ENCODE assay signal across 13 mouse cellular contexts in genomic region chr9:24943830-24944229, GRCm38 (mm10).
DNase-seq lines count a peak whose midpoint lies in the region; ATAC-seq and TF ChIP-seq lines count a peak whose summit lies in the region.
"Had no signal": no experiment of that assay in that cellular context is flagged by ENCODE, and none has a peak within 500 bp of the region (broad histone marks: within the 10 kb centered on the region; RNA-seq: fewer than 3 reads in every experiment).

No protein-coding gene starts in this region.

- no peaks in the 10 kb centered on the region for H3K9me3 ChIP-seq in heart, embryonic 12.5 days (replicated peaks)
- no peaks in the 10 kb centered on the region for H3K9me3 ChIP-seq in embryonic facial prominence, embryonic 14.5 days (ENCODE audit: control insufficient read depth, low read length)
- no peaks in the 10 kb centered on the region for H3K9me3 ChIP-seq in limb, embryonic 14.5 days (ENCODE audit: control insufficient read depth, low read length)

- no peak overlapping the region for H3K4me3 ChIP-seq in heart, embryonic 12.5 days
- H3K4me3 ChIP-seq in C2C12 (ENCODE audit: insufficient read depth, poor library complexity, severe bottlenecking): no peak overlapping the region
- H3K4me3 ChIP-seq in embryonic facial prominence, embryonic 14.5 days (ENCODE audit: low read depth, low read length): no peak overlapping the region
- H3K4me3 ChIP-seq in limb, embryonic 14.5 days (replicated peaks; ENCODE audit: low read length): no peak overlapping the region

- peak overlapping the region; percentile 48 for H3K4me2 ChIP-seq in heart, embryonic 12.5 days
- H3K4me2 ChIP-seq in embryonic facial prominence, embryonic 14.5 days (ENCODE audit: low read depth, low read length): no peak overlapping the region
- no peak overlapping the region for H3K4me2 ChIP-seq in limb, embryonic 14.5 days (replicated peaks; ENCODE audit: low read depth, low read length, severe bottlenecking)

- TF ChIP-seq CTCF in C2C12 (IDR thresholded peaks at IDR 0.05; ENCODE audit: control insufficient read depth, insufficient read depth, insufficient read length): no peak

- no peaks in the 10 kb centered on the region for H3K79me2 ChIP-seq in C2C12 (ENCODE audit: control insufficient read depth, insufficient read depth)

- 8% methylated on average over 6 of the region's 6 CpGs for WGBS in heart, embryonic 12.5 days
- WGBS in embryonic facial prominence, embryonic 14.5 days: 31% methylated on average over 6 of the region's 6 CpGs
- 28% methylated on average over 6 of the region's 6 CpGs for WGBS in limb, embryonic 14.5 days

- H3K27ac ChIP-seq in heart, embryonic 12.5 days (ENCODE audit: poor library complexity, severe bottlenecking): peak overlapping the region; percentile 79
- no peak overlapping the region for H3K27ac ChIP-seq in embryonic facial prominence, embryonic 14.5 days (replicated peaks; ENCODE audit: low read depth, low read length)
- H3K27ac ChIP-seq in limb, embryonic 14.5 days (replicated peaks; ENCODE audit: low read depth, low read length): no peak overlapping the region

- no peaks in the 10 kb centered on the region for H3K36me3 ChIP-seq in heart, embryonic 12.5 days
- H3K36me3 ChIP-seq in C2C12 (ENCODE audit: control insufficient read depth, insufficient read depth): no peaks in the 10 kb centered on the region
- H3K36me3 ChIP-seq in embryonic facial prominence, embryonic 14.5 days (ENCODE audit: control insufficient read depth, insufficient read depth, low read length): no peaks in the 10 kb centered on the region
- H3K36me3 ChIP-seq in limb, embryonic 14.5 days (ENCODE audit: control insufficient read depth, insufficient read depth, low read length): no peaks in the 10 kb centered on the region

- no peak overlapping the region for H3ac ChIP-seq in C2C12 (ENCODE audit: control insufficient read depth, insufficient read length, low read depth)

- H3K4me1 ChIP-seq in heart, embryonic 12.5 days (replicated peaks): peaks cover 25% of the 10 kb centered on the region
- H3K4me1 ChIP-seq in embryonic facial prominence, embryonic 14.5 days (ENCODE audit: control insufficient read depth, insufficient read depth, low read length): no peaks in the 10 kb centered on the region
- no peaks in the 10 kb centered on the region for H3K4me1 ChIP-seq in limb, embryonic 14.5 days (ENCODE audit: control insufficient read depth, insufficient read depth, low read length)

- DNase-seq in heart, postnatal 36 days: no peak
- DNase-seq in embryonic facial prominence, embryonic 14.5 days (ENCODE audit: low spot score): peak; percentile 41
- DNase-seq in limb, embryonic 14.5 days (ENCODE audit: low spot score): peak; percentile 8
- no peak for DNase-seq in adrenal gland, adult 8-10 months
- no peak for DNase-seq in frontal cortex, postnatal 10 days (ENCODE audit: low spot score in 2 of 2)
- DNase-seq: adrenal gland, adult 2 months; cerebellum, postnatal 10 days; layer of hippocampus, adult 9-11 months had no signal

- TF ChIP-seq POLR2A in limb, embryonic 14.5 days (IDR thresholded peaks at IDR 0.05; ENCODE audit: borderline replicate concordance, extremely low read depth, insufficient read depth, insufficient read length): no peak

- H3K27me3 ChIP-seq in heart, embryonic 12.5 days (replicated peaks): no peaks in the 10 kb centered on the region
- H3K27me3 ChIP-seq in C2C12 (ENCODE audit: control insufficient read depth, insufficient read depth, insufficient read length): no peaks in the 10 kb centered on the region
- H3K27me3 ChIP-seq in embryonic facial prominence, embryonic 14.5 days (replicated peaks; ENCODE audit: control insufficient read depth, insufficient read depth, low read length): no peaks in the 10 kb centered on the region
- H3K27me3 ChIP-seq in limb, embryonic 14.5 days (ENCODE audit: control insufficient read depth, insufficient read depth, low read length): no peaks in the 10 kb centered on the region
- H3K27me3 ChIP-seq: CH12.LX had no signal

- H3K79me3 ChIP-seq in C2C12 (ENCODE audit: low read depth): no peaks in the 10 kb centered on the region

- ATAC-seq in heart, embryonic 12.5 days (ENCODE audit: insufficient number of reproducible peaks, low FRiP score): peak; percentile 87
- no peak for ATAC-seq in embryonic facial prominence, embryonic 14.5 days (ENCODE audit: low read depth)
- 0 out of 2 replicates have a peak, but pooled peaks have one; percentile 34 for ATAC-seq in limb, embryonic 14.5 days (ENCODE audit: low FRiP score, low read depth)
- ATAC-seq in megakaryocyte, adult 5-6 weeks (ENCODE audit: poor library complexity, severe bottlenecking): no peak
- ATAC-seq: forebrain, embryonic 16.5 days had no signal

- H3K9ac ChIP-seq in heart, embryonic 12.5 days: no peak overlapping the region; the same call in 1 of the 2 replicates
- H3K9ac ChIP-seq in embryonic facial prominence, embryonic 14.5 days (ENCODE audit: low read depth, low read length): no peak overlapping the region
- no peak overlapping the region for H3K9ac ChIP-seq in limb, embryonic 14.5 days (ENCODE audit: low read depth, low read length, severe bottlenecking)

- intact Hi-C loops in heart, postnatal 36 days (cut with DNase I): loop anchor here (5.0 kb wide), 1 partner anchor 33 kb away; no protein-coding TSS in a partner anchor

TF ChIP-seq in C2C12, 6 proteins besides CTCF, POLR2A, EP300 and RAD21:
- no peak for TF ChIP-seq MYOG (IDR thresholded peaks at IDR 0.05; ENCODE audit: control insufficient read depth, extremely low read depth, insufficient read length)
- no peak for TF ChIP-seq USF1 (IDR thresholded peaks at IDR 0.05; ENCODE audit: low read depth)
- peak; percentile 30 for TF ChIP-seq MAX (IDR thresholded peaks at IDR 0.05)
- TF ChIP-seq FOSL1 (IDR thresholded peaks at IDR 0.05; ENCODE audit: insufficient read depth, low read length, poor library complexity, severe bottlenecking): peak; percentile 55
- TF ChIP-seq CEBPB (IDR thresholded peaks at IDR 0.05; ENCODE audit: low read depth): no peak
- no peak for TF ChIP-seq MYOD1 (IDR thresholded peaks at IDR 0.05; ENCODE audit: control insufficient read depth, insufficient read length, low read depth)

Comparison
In these comparisons a context has a peak if more than half of its experiments do, and no peak if none do; other contexts are left out.
1. ATAC-seq: peak in heart, embryonic 12.5 days (single experiment) and limb, embryonic 14.5 days (single experiment); none in embryonic facial prominence, embryonic 14.5 days (single experiment) and megakaryocyte, adult 5-6 weeks (single experiment).
2. DNase-seq: peak in embryonic facial prominence, embryonic 14.5 days (single experiment) and limb, embryonic 14.5 days (single experiment); none in heart, postnatal 36 days (0 of 2), adrenal gland, adult 8-10 months (single experiment) and frontal cortex, postnatal 10 days (0 of 2).